Mouse (Mus musculus): ENCODE measurements at regions not wholly inside any gene's neighbourhood (a gene's known extent, or its start where the extent isn't known, plus 50 kb on each side); places are given as distances from the start of the nearest gene placed in this dataset.

GRCm38 (mm10) chr1:30751138-30751907, 122.4 kb downstream of the Phf3 start:
- Histone ChIP-seq H3K4me3 (replicated peaks; ENCODE audit: extremely low read depth, low read depth, low read length) (no peak overlapping the region), H3K4me1 (ENCODE audit: control insufficient read depth, insufficient read depth, low read length) (no peaks in the 10 kb centered on the region)
- no peak for TF ChIP-seq CTCF (IDR thresholded peaks at IDR 0.05; ENCODE audit: insufficient read depth, low read length)
- no peak for TF ChIP-seq POLR2A (IDR thresholded peaks at IDR 0.05; ENCODE audit: borderline replicate concordance, extremely low read depth, low read depth, low read length)
- 41% methylated on average over 3 of the region's 3 CpGs for WGBS
- DNase-seq: no peak

DNA sequence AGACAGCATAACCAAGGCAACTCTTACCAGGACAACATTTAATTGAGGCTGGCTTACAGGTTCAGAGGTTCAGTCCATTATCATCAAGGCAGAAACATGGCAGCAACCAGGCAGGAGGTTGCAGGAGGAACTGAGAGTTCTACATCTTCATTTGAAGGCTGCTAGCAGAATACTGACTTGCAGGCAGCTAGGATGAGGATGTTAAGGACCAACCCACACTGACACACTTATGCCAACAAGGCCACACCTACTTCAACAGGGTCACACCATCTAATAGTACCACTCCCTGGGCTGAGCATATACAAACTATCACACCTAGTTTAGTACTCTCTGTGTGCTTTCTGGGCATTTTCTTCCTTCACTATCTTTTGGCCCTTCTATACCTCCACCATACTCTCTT, 131.8 kb downstream of the Phf3 start:
- no peak for DNase-seq
- no peaks in the 10 kb centered on the region for H3K4me1 ChIP-seq (ENCODE audit: control insufficient read depth, insufficient read depth, low read length)

GRCm38 (mm10) chr1:30740831-30741230, 132.9 kb downstream of the Phf3 start:
- WGBS: 49% methylated on average over 3 of the region's 3 CpGs
- DNase-seq: peak; percentile 48
- H3K4me1 ChIP-seq (ENCODE audit: control insufficient read depth, insufficient read depth, low read length): no peaks in the 10 kb centered on the region
- TF ChIP-seq POLR2A (IDR thresholded peaks at IDR 0.05; ENCODE audit: borderline replicate concordance, extremely low read depth, low read depth, low read length) (no peak), CTCF (IDR thresholded peaks at IDR 0.05; ENCODE audit: insufficient read depth, low read length) (no peak)
- H3K4me3 ChIP-seq (replicated peaks; ENCODE audit: extremely low read depth, low read depth, low read length): no peak overlapping the region

More for the DNA sequence above, 131.8 kb downstream of the Phf3 start:
- TF ChIP-seq CTCF (IDR thresholded peaks at IDR 0.05; ENCODE audit: insufficient read depth, low read length): no peak
- TF ChIP-seq POLR2A (IDR thresholded peaks at IDR 0.05; ENCODE audit: borderline replicate concordance, extremely low read depth, low read depth, low read length): no peak
- no peak overlapping the region for H3K4me3 ChIP-seq (replicated peaks; ENCODE audit: extremely low read depth, low read depth, low read length)

GRCm38 (mm10) chr1:30721519-30721918, 152.2 kb downstream of the Phf3 start:
- Histone ChIP-seq H3K4me1 (ENCODE audit: control insufficient read depth, insufficient read depth, low read length) (peaks cover 14% of the 10 kb centered on the region), H3K4me3 (replicated peaks; ENCODE audit: extremely low read depth, low read depth, low read length) (no peak overlapping the region)
- DNase-seq: no peak
- 69% methylated on average over 2 of the region's 2 CpGs for WGBS
- TF ChIP-seq CTCF (IDR thresholded peaks at IDR 0.05; ENCODE audit: insufficient read depth, low read length) (no peak), POLR2A (IDR thresholded peaks at IDR 0.05; ENCODE audit: borderline replicate concordance, extremely low read depth, low read depth, low read length) (no peak)

- TF ChIP-seq POLR2A (IDR thresholded peaks at IDR 0.05; ENCODE audit: borderline replicate concordance, extremely low read depth, low read depth, low read length) (no peak), CTCF (IDR thresholded peaks at IDR 0.05; ENCODE audit: insufficient read depth, low read length) (no peak)
- no peak for DNase-seq
- 67% methylated on average over 2 of the region's 2 CpGs for WGBS
- no peak overlapping the region for H3K4me3 ChIP-seq (replicated peaks; ENCODE audit: extremely low read depth, low read depth, low read length)
- H3K4me1 ChIP-seq (ENCODE audit: control insufficient read depth, insufficient read depth, low read length): peaks cover 14% of the 10 kb centered on the region
Observed at GRCm38 (mm10) chr1:30720829-30721228, 152.9 kb downstream of the Phf3 start.

DNA sequence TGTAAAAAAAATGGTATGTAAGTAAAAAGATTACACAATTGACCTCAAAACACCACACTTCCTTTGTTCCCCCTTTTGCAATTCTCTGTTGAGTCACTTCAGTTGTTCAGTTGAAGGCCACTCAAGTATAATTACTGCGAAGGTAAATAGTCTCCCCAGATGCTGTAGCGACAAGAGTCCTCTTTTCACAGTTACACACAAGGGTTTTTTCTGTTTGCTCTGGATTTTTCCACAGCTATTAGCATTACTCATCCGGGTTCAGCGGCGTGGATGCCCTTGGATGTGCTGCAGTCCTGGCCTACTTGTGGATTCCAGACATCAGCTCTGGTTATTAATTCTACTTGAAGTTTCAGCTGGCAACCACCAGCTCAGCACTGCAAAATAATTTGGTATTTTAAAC, 155.1 kb downstream of the Phf3 start:
- Histone ChIP-seq H3K4me1 (ENCODE audit: control insufficient read depth, insufficient read depth, low read length) (peaks cover 14% of the 10 kb centered on the region), H3K4me3 (replicated peaks; ENCODE audit: extremely low read depth, low read depth, low read length) (no peak overlapping the region)
- TF ChIP-seq POLR2A (IDR thresholded peaks at IDR 0.05; ENCODE audit: borderline replicate concordance, extremely low read depth, low read depth, low read length): no peak
- 52% methylated on average over 5 of the region's 5 CpGs for WGBS
- peak; percentile 50 for DNase-seq

DNA sequence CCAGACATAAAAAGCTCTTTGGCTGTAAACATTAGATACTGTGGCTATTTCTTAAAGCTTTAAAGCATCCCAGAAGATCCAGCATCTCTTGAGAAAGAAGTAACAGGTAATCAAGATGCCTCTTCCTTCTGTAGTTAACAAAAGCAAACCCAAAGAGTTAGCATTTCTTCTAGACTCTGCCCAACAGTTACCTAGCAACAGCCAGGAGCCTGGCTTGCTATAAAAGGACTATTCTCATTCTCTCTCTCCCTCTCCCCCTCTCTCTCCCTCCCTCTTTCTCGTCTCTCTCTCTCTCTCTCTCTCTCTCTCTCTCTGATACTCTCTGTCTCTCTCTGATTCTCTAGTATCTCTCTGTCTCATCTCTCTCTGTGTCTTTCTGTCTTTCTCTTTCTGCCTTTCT, 157.4 kb downstream of the Phf3 start:
- TF ChIP-seq POLR2A (IDR thresholded peaks at IDR 0.05; ENCODE audit: borderline replicate concordance, extremely low read depth, low read depth, low read length) (no peak), CTCF (IDR thresholded peaks at IDR 0.05; ENCODE audit: insufficient read depth, low read length) (no peak)
- WGBS: 37% methylated on average over 1 of the region's 1 CpGs
- no peak for DNase-seq
- Histone ChIP-seq H3K4me3 (replicated peaks; ENCODE audit: extremely low read depth, low read depth, low read length) (no peak overlapping the region), H3K4me1 (ENCODE audit: control insufficient read depth, insufficient read depth, low read length) (peaks cover 14% of the 10 kb centered on the region)

DNA sequence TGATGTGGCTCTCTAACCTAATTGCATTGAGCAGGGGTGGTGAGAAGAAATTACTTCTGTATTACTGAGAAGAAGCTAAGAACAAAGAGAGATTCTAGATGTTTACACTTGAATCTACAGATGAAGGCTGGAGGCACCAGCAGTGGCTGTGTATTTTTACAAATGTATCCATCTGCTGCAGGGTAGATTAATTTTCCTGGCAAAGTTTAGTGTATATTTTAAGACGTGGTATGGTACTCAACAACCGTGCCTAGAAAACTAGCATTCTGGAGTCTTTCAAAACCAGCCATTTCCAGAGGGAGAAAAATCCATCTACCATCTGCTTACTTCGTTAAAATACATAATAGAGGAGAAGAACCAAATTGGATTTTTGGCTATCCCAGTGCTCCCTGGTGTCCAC, 172.6 kb downstream of the Phf3 start:
- no peak overlapping the region for H3K4me3 ChIP-seq (replicated peaks; ENCODE audit: extremely low read depth, low read depth, low read length)
- no peaks in the 10 kb centered on the region for H3K4me1 ChIP-seq (ENCODE audit: control insufficient read depth, insufficient read depth, low read length)
- 61% methylated on average over 3 of the region's 3 CpGs for WGBS
- TF ChIP-seq POLR2A (IDR thresholded peaks at IDR 0.05; ENCODE audit: borderline replicate concordance, extremely low read depth, low read depth, low read length) (no peak), CTCF (IDR thresholded peaks at IDR 0.05; ENCODE audit: insufficient read depth, low read length) (no peak)
- DNase-seq: no peak

GRCm38 (mm10) chr1:30700399-30701081, 173.2 kb downstream of the Phf3 start:
- 40% methylated on average over 10 of the region's 10 CpGs for WGBS

GRCm38 (mm10) chr1:30696342-30696741, 177.4 kb downstream of the Phf3 start:
- DNase-seq: no peak
- TF ChIP-seq POLR2A (IDR thresholded peaks at IDR 0.05; ENCODE audit: borderline replicate concordance, extremely low read depth, low read depth, low read length) (no peak), CTCF (IDR thresholded peaks at IDR 0.05; ENCODE audit: insufficient read depth, low read length) (no peak)
- Histone ChIP-seq H3K4me1 (ENCODE audit: control insufficient read depth, insufficient read depth, low read length) (no peaks in the 10 kb centered on the region), H3K4me3 (replicated peaks; ENCODE audit: extremely low read depth, low read depth, low read length) (no peak overlapping the region)

More at GRCm38 (mm10) chr1:30700399-30701081, 173.2 kb downstream of the Phf3 start:
- Histone ChIP-seq H3K4me1 (ENCODE audit: control insufficient read depth, insufficient read depth, low read length) (no peaks in the 10 kb centered on the region), H3K4me3 (replicated peaks; ENCODE audit: extremely low read depth, low read depth, low read length) (no peak overlapping the region)
- no peak for DNase-seq
- TF ChIP-seq CTCF (IDR thresholded peaks at IDR 0.05; ENCODE audit: insufficient read depth, low read length) (no peak), POLR2A (IDR thresholded peaks at IDR 0.05; ENCODE audit: borderline replicate concordance, extremely low read depth, low read depth, low read length) (no peak)
